Mouse (Mus musculus): ENCODE measurements at regions not wholly inside any gene's neighbourhood (a gene's known extent, or its start where the extent isn't known, plus 50 kb on each side); places are given as distances from the start of the nearest gene placed in this dataset.

- DNase-seq (ENCODE audit: low read depth, low spot score), result no peak
These were observed 897.5 kb upstream of the Slc10a2 start for GRCm38 (mm10) chr8:6002612-6003011.

- DNase-seq (ENCODE audit: low read depth, low spot score), result peak; percentile 68
These were observed 889.7 kb upstream of the Slc10a2 start for GRCm38 (mm10) chr8:5994846-5995245.

DNA sequence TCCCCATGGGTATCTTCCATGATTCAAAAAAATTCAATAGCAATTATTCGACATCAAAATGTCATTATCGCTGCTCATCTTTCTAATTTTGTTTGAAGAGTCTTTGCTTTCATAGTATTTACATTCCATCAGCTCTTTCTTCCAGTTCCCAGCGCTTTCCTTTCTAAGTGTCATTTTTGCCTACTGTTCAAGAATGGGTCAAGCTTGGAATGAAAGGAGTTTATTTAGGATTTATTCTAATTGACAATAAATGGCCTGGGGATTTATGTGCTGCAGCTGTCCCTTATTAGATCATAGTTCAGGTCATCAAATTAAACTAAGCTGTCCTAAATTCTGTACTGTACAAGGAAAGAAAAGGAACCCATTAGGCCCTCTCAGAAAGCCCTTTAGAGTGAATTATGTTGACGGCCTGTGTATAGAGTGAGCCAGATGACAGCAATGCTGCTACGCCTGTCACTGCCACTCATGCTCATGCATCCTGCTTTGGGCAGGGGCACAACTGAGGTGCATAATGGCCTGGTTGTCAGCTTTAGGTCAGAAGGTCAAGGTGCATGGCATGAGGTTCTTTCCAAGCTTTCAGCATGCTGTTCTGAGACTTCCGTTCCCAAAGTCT lies 860.4 kb upstream of the Slc10a2 start:
- DNase-seq (ENCODE audit: low read depth, low spot score), result no peak

GRCm38 (mm10) chr8:5964299-5964698 lies 859.1 kb upstream of the Slc10a2 start:
- DNase-seq (ENCODE audit: low read depth, low spot score), result no peak

DNA sequence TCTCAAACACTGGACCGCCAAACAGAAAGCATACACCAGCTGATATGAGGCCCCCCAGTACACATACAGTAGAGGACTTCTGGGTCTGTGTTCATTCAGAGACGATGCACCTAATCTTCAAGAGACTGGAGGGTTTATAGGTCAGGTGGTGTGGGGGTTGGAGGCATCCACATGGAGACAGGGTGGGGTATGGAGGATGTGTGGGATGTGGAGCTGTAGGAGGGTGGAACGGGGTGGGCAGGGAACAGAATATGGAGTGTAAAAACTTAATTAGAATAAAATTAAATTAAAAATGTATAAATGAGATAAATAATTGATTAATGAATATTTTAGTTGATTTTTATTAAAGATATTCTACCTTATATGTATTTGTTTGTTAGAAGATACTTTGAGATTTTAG lies 832.9 kb upstream of the Slc10a2 start:
- DNase-seq (ENCODE audit: low read depth, low spot score), result no peak

DNA sequence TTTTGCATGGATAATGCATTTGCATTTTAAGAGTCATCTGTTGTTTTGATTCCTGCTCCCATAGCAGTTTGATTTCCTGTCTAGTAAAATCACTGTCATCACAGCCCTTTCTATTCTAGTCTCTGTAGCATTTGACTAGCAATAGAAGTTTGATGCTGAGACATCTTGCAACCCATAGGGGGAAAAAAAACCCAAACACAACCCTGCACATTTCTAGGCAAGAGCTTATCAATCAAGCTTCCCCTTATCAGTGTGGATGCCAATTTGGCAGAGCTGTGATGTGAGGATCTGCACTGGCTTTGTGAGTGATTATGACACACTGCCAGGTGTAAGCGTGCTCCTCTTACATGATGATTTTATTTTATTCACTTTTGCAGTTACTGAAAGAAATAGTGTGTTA lies 813.0 kb upstream of the Slc10a2 start:
- DNase-seq (ENCODE audit: low read depth, low spot score), result no peak
